Mouse (Mus musculus) adrenal gland, postnatal 25 days (tissue): ENCODE measurements at regions not wholly inside any gene's neighbourhood (a gene's known extent, or its start where the extent isn't known, plus 50 kb on each side); places are given as distances from the start of the nearest gene placed in this dataset.
"Not testable (repeated sequence)": the region's sequence is repeated elsewhere in the genome, so short reads cannot be mapped to it uniquely, and the experiment has no call there.

ENCODE experiments used
- DNase-seq: peaks from one replicate; pipeline ENCODE4 v3.0.0; 2021; ENCODE audit warnings: mixed read lengths

- DNase-seq = no peak
These were observed 466.5 kb downstream of the Lrfn5 start for GRCm38 (mm10) chr12:61989471-61989870.

DNA sequence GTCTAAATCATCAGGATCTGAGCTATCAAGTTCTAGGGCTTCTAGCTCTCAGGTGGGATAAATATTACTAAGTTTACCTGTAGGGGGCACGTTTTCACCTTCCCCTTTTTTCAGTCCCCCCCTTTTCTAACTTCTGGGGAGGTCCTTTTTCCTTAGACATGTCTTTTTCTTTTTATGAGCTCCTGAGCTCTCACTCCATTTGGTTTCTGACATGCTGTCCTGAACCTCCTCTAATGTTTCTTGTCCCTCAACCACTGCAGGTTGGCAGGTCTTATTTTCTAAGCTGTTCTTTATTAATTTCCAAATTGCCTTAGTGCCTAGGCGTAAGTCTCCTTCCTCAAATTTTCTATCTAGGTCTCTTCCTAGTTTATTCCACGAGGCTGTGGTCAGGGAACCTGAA is 470.9 kb downstream of the Lrfn5 start:
- DNase-seq = not testable (repeated sequence)

DNA sequence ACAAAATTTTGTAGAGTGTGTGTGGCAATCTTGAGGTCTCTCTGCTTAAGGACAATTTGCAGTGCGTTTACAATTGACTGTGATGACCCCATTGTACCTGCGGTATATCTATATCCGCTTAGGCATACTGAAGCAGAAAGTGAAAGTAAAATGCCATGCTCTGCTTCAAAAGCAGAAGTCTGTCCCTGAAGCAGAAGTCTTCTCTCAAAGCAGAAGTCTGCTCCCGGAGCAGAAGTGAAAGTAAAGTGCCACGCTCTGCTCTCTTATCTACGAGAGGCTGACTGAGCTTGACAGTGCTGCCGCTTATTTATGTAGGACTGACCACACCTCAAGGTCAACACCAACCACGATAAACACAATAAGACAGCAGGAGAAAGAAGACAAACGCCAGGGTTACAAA is 471.3 kb downstream of the Lrfn5 start:
- no peak for DNase-seq

DNA sequence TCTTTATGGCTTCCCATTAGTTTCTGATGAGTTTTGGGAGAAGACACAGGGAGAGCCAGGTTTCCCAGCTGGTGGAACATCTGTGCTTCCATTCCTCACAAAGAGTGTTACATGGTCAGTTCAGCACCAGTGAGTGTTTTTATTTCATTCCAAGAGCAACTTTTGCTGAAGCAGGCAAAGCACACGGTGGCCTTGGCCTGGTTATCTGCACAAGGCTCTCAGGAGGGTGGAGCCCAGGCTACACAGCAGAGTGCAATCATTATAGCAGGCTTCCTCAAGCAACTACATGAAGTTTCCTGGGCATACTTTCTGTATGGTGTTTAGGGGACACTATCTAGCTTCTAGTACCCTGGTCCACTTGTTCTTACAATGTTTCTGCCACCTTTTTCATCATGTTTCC is 490.4 kb downstream of the Lrfn5 start:
- peak; percentile 11 for DNase-seq

- not testable (repeated sequence) for DNase-seq
These were observed 494.7 kb downstream of the Lrfn5 start for GRCm38 (mm10) chr12:62017676-62018075.
